Mouse (Mus musculus) lung, postnatal 0 days (tissue): Measurements from ENCODE around the gene Actn4.

Experiments
- CTCF ChIP-seq: IDR thresholded peaks from 2 replicates; pipeline ENCODE4 v1.5.1; 2016; ENCODE audit warnings: antibody characterized with exemption, mild to moderate bottlenecking
- EP300 ChIP-seq: IDR thresholded peaks from 2 replicates; pipeline ENCODE4 v1.6.1; 2016; ENCODE audit warnings: antibody characterized with exemption, mild to moderate bottlenecking, control low read depth

GRCm38 (mm10) chr7:28945416-28946270 lies 16.5 kb downstream of the Actn4 start:
- no peak for TF ChIP-seq CTCF
- TF ChIP-seq EP300, result peak; percentile 69
